Mouse (Mus musculus): ENCODE data around the gene Prnp. TPM values are rescaled to one million over a fixed set of nuclear protein-coding genes. Genes with fewer than 3 reads are reported as not detected.

Gene Prnp
- 139 and 157 TPM in 2 replicates for total RNA-seq (2014; rRNA removed; ENCODE audit: low replicate concordance)
- polyA plus RNA-seq (2015; fragmentation: Nextera tagmentation; extraction: Ambion mirVana) = 90.6 and 91.7 TPM in 2 replicates

DNA sequence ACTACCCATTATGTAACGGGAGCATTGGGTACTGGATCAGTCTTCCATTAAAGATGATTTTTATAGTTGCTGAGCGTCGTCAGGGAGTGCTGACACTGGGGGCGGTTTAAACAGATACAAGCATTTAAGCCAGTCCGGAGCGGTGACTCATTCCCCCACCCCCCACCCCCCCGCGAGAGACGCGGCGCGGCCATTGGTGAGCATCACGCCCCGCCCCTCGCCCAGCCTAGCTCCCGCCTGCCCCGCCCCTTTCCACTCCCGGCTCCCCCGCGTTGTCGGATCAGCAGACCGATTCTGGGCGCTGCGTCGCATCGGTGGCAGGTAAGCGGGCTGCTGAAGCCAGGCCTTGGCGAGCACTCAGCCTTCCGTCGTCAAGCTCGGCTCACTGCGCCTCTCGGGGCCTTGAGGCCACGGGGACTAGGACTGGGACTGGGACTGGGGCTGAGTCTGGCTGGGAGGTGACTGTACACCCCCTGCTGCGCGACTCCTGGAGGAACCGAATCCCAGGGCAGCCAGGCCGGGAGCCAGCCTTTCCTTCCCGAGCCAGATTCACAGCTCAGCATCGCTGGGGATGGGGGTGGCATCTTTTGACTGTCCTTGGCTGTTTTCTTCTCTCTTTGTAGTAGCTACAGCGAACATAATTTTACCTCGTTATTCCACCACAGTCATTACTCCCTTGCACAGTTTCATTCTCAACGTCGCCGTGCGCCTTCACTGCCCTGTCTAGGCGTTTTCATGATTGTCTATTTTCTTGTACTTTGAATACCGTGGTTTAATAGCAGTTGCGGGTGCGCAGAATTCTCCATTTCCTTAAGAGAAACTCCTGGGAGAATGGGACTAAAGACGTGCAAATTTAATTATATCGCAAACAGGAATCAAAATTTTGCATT lies at the start of gene Prnp, which contains the start of gene Prn:
TSS of gene Prnp (plus strand) at position 246 of the 890 bp plus-strand sequence.
TSS of gene Prn (plus strand) at position 275 of the 890 bp plus-strand sequence.
- Histone ChIP-seq H3K27me3 (ENCODE audit: control insufficient read depth, insufficient read depth, low read length) (no peaks in the 10 kb centered on the region), H3K9ac (replicated peaks; ENCODE audit: low read depth, low read length) (peak within 1 kb of the TSS; percentile 79), H3K9me3 (replicated peaks; ENCODE audit: control insufficient read depth, low read length) (no peaks in the 10 kb centered on the region), H3K4me3 (ENCODE audit: low read depth, low read length) (peak within 1 kb of the TSS; percentile 73), H3K36me3 (replicated peaks; ENCODE audit: control insufficient read depth, insufficient read depth, low read length) (peaks cover 4% of the 10 kb centered on the region; the same call in 1 of the 2 replicates), H3K4me2 (ENCODE audit: low read depth, low read length) (peak within 1 kb of the TSS; percentile 67), H3K4me1 (ENCODE audit: control insufficient read depth, insufficient read depth) (peaks cover 39% of the 10 kb centered on the region), H3K27ac (ENCODE audit: low read depth) (peak within 1 kb of the TSS; percentile 88)
- ATAC-seq (ENCODE audit: insufficient read depth, low read depth) (peak; percentile 95), DNase-seq (ENCODE audit: low spot score) (peak; percentile 95)
- WGBS = 4% methylated on average over 52 of the region's 52 CpGs
- no peak for TF ChIP-seq CTCF (IDR thresholded peaks at IDR 0.05; ENCODE audit: low read depth)
- TF ChIP-seq EP300 (IDR thresholded peaks at IDR 0.05; ENCODE audit: low read depth) = no peak

GRCm38 (mm10) chr2:131862617-131863275 lies 47.0 kb upstream of the Prnp start:
- no peaks in the 10 kb centered on the region for H3K4me1 ChIP-seq (ENCODE audit: control insufficient read depth, insufficient read depth)
- no peaks in the 10 kb centered on the region for H3K27me3 ChIP-seq (ENCODE audit: control insufficient read depth, insufficient read depth, low read length)
- no peak overlapping the region for H3K4me3 ChIP-seq (ENCODE audit: low read depth, low read length)
- WGBS = 70% methylated on average over 3 of the region's 3 CpGs
- H3K36me3 ChIP-seq (replicated peaks; ENCODE audit: control insufficient read depth, insufficient read depth, low read length) = no peaks in the 10 kb centered on the region
- peaks cover 8% of the 10 kb centered on the region; the same call in 1 of the 2 replicates for H3K9me3 ChIP-seq (replicated peaks; ENCODE audit: control insufficient read depth, low read length)
- H3K27ac ChIP-seq (ENCODE audit: low read depth) = no peak overlapping the region
- H3K9ac ChIP-seq (replicated peaks; ENCODE audit: low read depth, low read length) = no peak overlapping the region
- ATAC-seq (ENCODE audit: insufficient read depth, low read depth) = no peak
- no peak overlapping the region for H3K4me2 ChIP-seq (ENCODE audit: low read depth, low read length)
- DNase-seq (ENCODE audit: low spot score) = no peak
- TF ChIP-seq CTCF (IDR thresholded peaks at IDR 0.05; ENCODE audit: low read depth) (no peak), EP300 (IDR thresholded peaks at IDR 0.05; ENCODE audit: low read depth) (no peak)

GRCm38 (mm10) chr2:131863472-131863871 lies 46.3 kb upstream of the Prnp start:
- TF ChIP-seq CTCF (IDR thresholded peaks at IDR 0.05; ENCODE audit: low read depth) (no peak), EP300 (IDR thresholded peaks at IDR 0.05; ENCODE audit: low read depth) (no peak)
- H3K36me3 ChIP-seq (replicated peaks; ENCODE audit: control insufficient read depth, insufficient read depth, low read length) = no peaks in the 10 kb centered on the region
- no peak overlapping the region for H3K4me3 ChIP-seq (ENCODE audit: low read depth, low read length)
- H3K9me3 ChIP-seq (replicated peaks; ENCODE audit: control insufficient read depth, low read length) = peaks cover 8% of the 10 kb centered on the region; the same call in 1 of the 2 replicates
- no peak overlapping the region for H3K9ac ChIP-seq (replicated peaks; ENCODE audit: low read depth, low read length)
- H3K27me3 ChIP-seq (ENCODE audit: control insufficient read depth, insufficient read depth, low read length) = no peaks in the 10 kb centered on the region
- 65% methylated on average over 3 of the region's 3 CpGs for WGBS
- no peak overlapping the region for H3K27ac ChIP-seq (ENCODE audit: low read depth)
- DNase-seq (ENCODE audit: low spot score) (no peak), ATAC-seq (ENCODE audit: insufficient read depth, low read depth) (no peak)
- H3K4me2 ChIP-seq (ENCODE audit: low read depth, low read length) = no peak overlapping the region
- H3K4me1 ChIP-seq (ENCODE audit: control insufficient read depth, insufficient read depth) = no peaks in the 10 kb centered on the region

DNA sequence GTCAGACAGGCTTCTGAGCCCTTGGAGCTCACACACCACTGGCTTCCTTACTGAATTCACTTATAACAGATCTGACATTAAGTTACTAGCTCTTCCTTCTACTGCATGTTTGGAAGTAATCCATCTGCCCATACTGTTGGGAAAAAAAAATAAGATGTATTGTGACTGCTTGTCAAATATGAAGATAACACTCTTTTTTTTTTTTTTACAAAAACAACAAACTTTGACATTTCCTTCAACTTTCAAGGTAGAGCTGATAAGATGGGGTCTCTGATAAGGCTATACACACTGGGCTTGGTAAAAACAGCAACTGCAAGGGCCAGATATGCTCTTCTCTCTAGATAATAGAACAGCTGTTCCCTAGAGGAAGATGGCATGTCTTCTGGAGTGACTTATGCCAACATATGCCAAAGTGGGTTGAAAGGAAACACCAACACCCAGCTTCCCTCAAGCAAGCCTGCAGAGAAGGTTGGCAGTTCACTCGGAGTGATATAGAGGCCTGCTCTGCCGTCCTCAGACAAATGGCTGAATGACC lies 45.4 kb upstream of the Prnp start:
- H3K4me3 ChIP-seq (ENCODE audit: low read depth, low read length) = no peak overlapping the region
- no peak overlapping the region for H3K27ac ChIP-seq (ENCODE audit: low read depth)
- peaks cover 8% of the 10 kb centered on the region; the same call in 1 of the 2 replicates for H3K9me3 ChIP-seq (replicated peaks; ENCODE audit: control insufficient read depth, low read length)
- DNase-seq (ENCODE audit: low spot score) (no peak), ATAC-seq (ENCODE audit: insufficient read depth, low read depth) (no peak)
- H3K36me3 ChIP-seq (replicated peaks; ENCODE audit: control insufficient read depth, insufficient read depth, low read length) = no peaks in the 10 kb centered on the region
- TF ChIP-seq CTCF (IDR thresholded peaks at IDR 0.05; ENCODE audit: low read depth) = no peak
- no peak for TF ChIP-seq EP300 (IDR thresholded peaks at IDR 0.05; ENCODE audit: low read depth)
- H3K27me3 ChIP-seq (ENCODE audit: control insufficient read depth, insufficient read depth, low read length) = no peaks in the 10 kb centered on the region
- no peak overlapping the region for H3K4me2 ChIP-seq (ENCODE audit: low read depth, low read length)
- no peak overlapping the region for H3K9ac ChIP-seq (replicated peaks; ENCODE audit: low read depth, low read length)
- 81% methylated on average over 2 of the region's 2 CpGs for WGBS
- no peaks in the 10 kb centered on the region for H3K4me1 ChIP-seq (ENCODE audit: control insufficient read depth, insufficient read depth)

GRCm38 (mm10) chr2:131866676-131867075 lies 43.1 kb upstream of the Prnp start:
- Histone ChIP-seq H3K27ac (ENCODE audit: low read depth) (no peak overlapping the region), H3K27me3 (ENCODE audit: control insufficient read depth, insufficient read depth, low read length) (no peaks in the 10 kb centered on the region), H3K4me1 (ENCODE audit: control insufficient read depth, insufficient read depth) (no peaks in the 10 kb centered on the region), H3K36me3 (replicated peaks; ENCODE audit: control insufficient read depth, insufficient read depth, low read length) (no peaks in the 10 kb centered on the region), H3K4me2 (ENCODE audit: low read depth, low read length) (no peak overlapping the region), H3K4me3 (ENCODE audit: low read depth, low read length) (no peak overlapping the region), H3K9me3 (replicated peaks; ENCODE audit: control insufficient read depth, low read length) (no peaks in the 10 kb centered on the region), H3K9ac (replicated peaks; ENCODE audit: low read depth, low read length) (no peak overlapping the region)
- TF ChIP-seq CTCF (IDR thresholded peaks at IDR 0.05; ENCODE audit: low read depth) = no peak
- TF ChIP-seq EP300 (IDR thresholded peaks at IDR 0.05; ENCODE audit: low read depth) = no peak
- DNase-seq (ENCODE audit: low spot score) = no peak
- ATAC-seq (ENCODE audit: insufficient read depth, low read depth) = no peak
